Mouse (Mus musculus): ENCODE results near the gene Cnksr3. TPM values are rescaled to one million over a fixed set of nuclear protein-coding genes. Genes with fewer than 3 reads are reported as not detected.

The Cnksr3 gene
- polyA plus RNA-seq, 1 experiment from 2014 or later: 7.3 TPM

DNA sequence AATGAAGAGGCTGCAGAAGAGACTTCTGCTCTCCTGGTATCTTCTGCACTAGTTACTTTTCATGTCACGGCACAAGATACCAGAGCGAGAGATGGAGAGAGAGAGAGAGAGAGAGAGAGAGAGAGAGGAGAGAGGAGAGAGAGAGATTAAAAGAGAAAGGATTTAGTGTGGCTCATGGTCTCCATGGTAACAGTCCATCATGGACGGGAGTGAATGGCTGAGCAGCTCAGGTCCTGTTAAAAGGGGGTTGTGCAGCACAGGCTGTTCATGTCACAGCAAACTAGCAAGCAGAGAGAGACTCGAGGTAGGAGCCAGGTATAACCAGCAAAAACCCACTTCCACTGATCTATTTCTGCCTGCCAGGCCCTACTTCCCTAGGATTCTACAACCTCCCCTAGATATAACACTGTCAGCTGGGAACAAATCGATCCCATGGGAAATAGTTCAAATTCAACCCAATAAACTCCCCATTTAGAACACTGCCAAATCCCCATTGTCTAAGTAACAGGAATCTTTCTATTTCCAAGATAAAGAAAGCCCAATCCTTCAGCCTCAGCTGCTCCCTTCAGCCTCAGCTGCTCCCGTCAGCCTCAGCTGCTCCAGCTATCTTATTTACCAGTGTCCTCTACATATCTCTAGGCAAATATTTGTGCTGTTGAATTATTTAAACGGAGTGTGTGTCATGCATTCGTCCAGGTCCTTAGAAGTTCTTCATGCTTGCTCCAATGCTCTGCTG, 141.8 kb downstream of the Cnksr3 start:
- no peak overlapping the region for H3K4me3 ChIP-seq
- no peaks in the 10 kb centered on the region for H3K9me3 ChIP-seq
- H3K27ac ChIP-seq (replicated peaks): no peak overlapping the region
- H3K36me3 ChIP-seq: no peaks in the 10 kb centered on the region
- H3K4me2 ChIP-seq (replicated peaks): peak overlapping the region; percentile 9; the same call in 1 of the 2 replicates
- H3K4me1 ChIP-seq: peaks cover 7% of the 10 kb centered on the region; the same call in 1 of the 2 replicates
- WGBS: 39% methylated on average over 8 of the region's 8 CpGs
- H3K9ac ChIP-seq (replicated peaks): no peak overlapping the region
- H3K27me3 ChIP-seq: no peaks in the 10 kb centered on the region
- ATAC-seq (ENCODE audit: low FRiP score, low read depth): peak; percentile 87

DNA sequence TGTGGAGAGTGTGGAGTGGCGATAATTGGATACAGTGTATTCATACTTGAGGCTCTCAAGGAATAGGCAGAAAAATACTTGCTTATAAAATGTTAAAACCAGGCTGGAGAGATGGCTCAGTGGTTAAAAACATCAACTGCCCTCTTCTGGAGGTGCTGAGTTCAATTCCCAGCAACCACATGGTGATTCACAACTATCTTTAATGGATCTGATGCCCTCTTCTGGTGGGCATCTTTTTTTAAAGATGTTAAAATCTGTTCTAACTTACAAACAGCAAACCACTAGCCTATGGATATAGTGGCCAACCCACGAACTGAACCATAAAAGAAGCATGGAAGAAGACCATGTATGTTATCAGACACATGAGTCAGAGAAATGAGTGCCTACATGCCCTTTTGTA, 142.9 kb downstream of the Cnksr3 start:
- H3K4me3 ChIP-seq: no peak overlapping the region
- WGBS: 97% methylated on average over 2 of the region's 2 CpGs

More for the DNA sequence above, 142.9 kb downstream of the Cnksr3 start:
- no peak for ATAC-seq (ENCODE audit: low FRiP score, low read depth)
- no peak overlapping the region for H3K4me2 ChIP-seq (replicated peaks)
- peaks cover 7% of the 10 kb centered on the region; the same call in 1 of the 2 replicates for H3K4me1 ChIP-seq
- no peaks in the 10 kb centered on the region for H3K9me3 ChIP-seq
- no peak overlapping the region for H3K9ac ChIP-seq (replicated peaks)
- H3K36me3 ChIP-seq: no peaks in the 10 kb centered on the region
- no peaks in the 10 kb centered on the region for H3K27me3 ChIP-seq
- H3K27ac ChIP-seq (replicated peaks): no peak overlapping the region

Other genes starting within 250 kb of the Cnksr3 start
- gene Ipcef1, start 159.8 kb downstream of the Cnksr3 start, polyA plus RNA-seq (2016; fragmentation: Nextera tagmentation; extraction: Ambion mirVana): 0.41 and 0.56 TPM in 2 replicates

All from midbrain, embryonic 12.5 days (tissue).